Mouse (Mus musculus): ENCODE measurements at regions not wholly inside any gene's neighbourhood (a gene's known extent, or its start where the extent isn't known, plus 50 kb on each side); places are given as distances from the start of the nearest gene placed in this dataset.

DNA sequence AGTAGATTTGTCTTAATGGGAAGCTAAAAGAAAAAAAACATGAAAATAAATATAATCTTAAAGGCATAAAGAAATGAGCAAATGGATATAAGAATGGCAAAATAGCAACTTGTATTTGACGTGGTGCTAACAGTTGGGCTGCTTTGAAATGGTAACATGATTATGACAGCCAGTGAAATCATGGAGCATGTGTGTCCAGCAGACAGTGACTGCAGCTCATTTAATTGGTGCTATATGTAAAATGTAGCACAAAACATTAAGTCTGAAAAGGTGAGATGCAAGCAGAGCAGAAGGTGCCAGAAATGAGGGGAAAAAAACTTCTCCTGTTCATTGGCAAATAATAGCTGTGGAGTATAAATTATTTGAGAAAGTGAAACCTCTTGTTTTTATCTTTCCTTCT is 201.1 kb upstream of the Celf2 start:
- TF ChIP-seq MAFK (IDR thresholded peaks at IDR 0.05; ENCODE audit: insufficient replicate concordance, low read length) (no peak), CTCF (conservative IDR thresholded peaks at IDR 0.05 in 1 of 2, IDR thresholded peaks at IDR 0.05 in 1 of 2; ENCODE audit: low read depth in 2 of 2, low read length in 2 of 2) (no peak)
